Mouse (Mus musculus) layer of hippocampus, adult 9-10 months (tissue): Measurements from ENCODE around the gene Rai2.

Experiments
- DNase-seq: peaks from one replicate; pipeline ENCODE4 v3.0.0; 2022; ENCODE audit warnings: low spot score

Gene Rai2

DNA sequence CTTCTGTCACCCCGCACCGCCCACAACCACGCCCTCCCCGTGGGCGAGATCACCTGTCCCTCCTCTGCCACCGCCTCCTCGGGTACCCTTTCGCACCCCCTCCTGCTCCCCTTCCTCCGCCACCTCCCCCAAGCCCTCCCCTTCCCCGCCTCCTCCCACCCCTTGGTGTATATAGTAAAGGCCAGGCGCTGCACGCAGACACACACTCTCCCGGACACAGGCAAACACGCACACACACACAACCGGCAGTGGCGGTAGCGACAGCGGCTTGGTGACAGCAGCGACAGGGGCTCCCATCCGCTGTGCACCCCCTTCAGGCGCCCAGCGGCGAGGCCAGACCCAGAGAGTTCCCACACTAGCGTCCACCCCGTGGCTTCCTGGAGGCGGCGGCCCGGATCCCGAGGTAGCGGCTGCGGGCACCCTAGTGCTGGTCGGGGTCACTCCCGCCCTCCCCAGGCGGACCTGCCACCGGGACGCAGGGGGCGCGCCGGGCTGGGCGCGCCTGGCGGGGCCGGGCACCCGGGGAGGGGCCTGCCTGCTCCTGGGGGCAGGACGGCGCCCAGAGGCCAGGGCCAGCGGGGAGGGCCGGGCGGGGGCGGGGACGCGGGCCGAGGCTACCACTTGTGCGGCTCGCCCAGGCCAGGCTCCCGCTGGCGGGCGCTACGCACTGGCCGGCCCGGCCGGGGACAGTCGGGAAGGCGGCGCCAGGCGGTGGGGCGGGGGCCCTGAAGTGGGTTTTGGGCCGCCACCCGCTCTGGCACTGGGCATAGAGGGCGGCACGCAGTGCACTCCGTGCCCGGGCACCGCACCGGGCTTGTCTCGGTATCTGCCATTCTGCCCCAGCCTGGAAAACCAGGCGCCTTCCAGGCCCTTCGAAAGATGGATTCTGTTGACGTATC lies at the start of gene Rai2:
Gene Rai2 (plus strand): TSS at position 205 of the 899 bp plus-strand sequence.
- DNase-seq: no peak

DNA sequence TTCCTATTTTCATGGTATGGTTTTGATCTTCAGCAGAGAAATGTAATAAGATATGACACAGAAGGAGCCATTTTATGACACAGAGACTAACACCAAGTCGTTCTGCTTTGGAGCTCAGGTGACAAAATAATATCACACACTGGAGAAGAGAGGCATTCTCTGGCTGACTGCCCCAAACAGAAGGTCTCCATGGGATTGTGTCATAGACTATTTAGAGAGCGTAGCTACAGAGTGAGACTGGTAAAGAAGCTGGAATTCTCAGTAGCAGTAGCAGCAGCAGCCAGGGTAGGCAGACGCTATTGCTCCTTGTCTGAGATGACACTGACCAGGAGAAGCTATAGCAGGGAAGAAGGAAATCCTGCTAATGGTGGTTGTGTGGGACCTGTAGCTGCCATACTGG lies 27.5 kb upstream of the Rai2 start:
- DNase-seq: no peak

DNA sequence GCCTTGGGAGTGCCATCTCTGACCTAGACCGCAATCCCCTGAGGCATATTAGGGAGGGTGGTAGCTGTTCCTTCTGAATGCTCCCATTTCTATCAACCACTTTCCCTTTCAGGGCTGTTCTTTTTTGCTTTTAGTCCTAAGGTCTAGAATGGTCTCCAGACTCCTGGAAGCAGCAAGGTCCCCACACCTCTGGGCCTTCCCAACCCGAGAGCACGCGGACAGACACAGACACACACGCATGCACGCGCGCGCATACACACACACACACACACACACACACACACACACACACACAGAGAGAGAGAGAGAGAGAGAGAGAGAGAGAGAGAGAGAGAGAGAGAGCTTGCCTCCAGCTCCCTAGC lies 385 bp upstream of the Rai2 start:
- DNase-seq: no peak

DNA sequence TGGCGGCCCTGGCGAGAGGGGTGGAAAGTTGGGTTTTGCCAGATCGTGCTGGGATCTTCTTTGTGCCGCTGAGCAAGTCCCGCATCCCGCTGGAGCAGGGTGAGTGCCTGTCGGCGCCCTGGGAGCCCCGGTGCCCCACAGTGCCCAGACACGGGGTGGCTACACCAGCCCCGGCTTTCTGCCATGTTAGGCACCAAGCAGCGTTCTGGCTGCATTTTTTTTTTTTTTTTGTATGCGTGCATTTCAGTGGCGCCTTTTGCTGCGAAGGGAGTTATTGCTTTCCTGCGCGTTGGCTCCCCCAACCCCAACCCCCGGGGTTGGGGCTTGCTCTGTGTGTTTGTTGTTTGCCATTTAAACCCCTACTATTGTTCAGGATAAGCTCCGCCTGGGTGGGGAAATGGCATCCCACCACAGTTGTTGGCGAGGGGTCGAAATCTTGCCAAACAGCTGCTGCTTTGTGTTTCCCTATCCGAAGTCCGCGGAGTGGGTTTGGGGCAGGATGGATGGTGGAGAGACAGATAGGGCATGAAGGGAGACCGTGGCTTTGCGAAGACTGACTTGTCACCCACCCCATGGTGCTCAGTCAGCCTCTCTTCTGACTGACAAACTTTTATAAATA lies 1.0 kb downstream of the Rai2 start:
- no peak for DNase-seq

DNA sequence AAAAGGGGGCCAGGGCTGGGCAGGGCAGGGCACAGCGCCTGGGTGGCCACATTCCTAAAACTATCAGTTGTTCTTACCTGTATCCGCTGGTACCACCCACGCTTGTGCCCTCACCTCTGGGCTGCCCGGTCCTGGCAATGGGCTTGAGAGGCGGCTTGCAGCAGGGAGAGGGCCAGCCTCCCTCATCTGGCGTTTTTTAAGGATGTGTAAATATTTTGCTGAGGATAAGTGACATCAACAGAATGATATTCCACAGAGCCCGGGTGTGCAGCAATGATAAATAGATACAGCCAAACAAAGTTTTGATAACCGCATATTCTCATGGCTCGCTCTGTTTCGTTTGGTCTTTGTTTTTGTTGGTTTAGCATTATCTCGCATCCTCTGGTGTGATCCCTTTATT lies 1.7 kb downstream of the Rai2 start:
- DNase-seq: no peak

DNA sequence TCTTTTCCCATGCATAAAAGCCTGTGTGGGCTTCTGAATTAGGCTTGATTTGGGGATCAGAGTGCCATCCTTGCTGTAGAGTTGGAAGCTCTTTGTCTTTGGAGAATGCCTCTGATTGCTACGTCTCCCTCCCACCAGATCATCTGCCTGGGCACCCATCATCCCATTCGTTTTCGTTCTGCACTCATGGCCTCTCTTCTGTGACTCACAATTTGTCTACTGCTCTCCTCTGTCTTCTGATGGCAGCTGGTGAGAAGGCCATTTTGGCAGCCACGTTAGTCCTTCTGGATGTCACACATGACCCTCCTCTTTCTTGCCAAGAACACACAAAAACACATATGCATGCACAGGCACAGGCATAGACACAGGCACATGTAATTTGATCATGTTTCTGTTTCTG lies 4.2 kb downstream of the Rai2 start:
- no peak for DNase-seq

DNA sequence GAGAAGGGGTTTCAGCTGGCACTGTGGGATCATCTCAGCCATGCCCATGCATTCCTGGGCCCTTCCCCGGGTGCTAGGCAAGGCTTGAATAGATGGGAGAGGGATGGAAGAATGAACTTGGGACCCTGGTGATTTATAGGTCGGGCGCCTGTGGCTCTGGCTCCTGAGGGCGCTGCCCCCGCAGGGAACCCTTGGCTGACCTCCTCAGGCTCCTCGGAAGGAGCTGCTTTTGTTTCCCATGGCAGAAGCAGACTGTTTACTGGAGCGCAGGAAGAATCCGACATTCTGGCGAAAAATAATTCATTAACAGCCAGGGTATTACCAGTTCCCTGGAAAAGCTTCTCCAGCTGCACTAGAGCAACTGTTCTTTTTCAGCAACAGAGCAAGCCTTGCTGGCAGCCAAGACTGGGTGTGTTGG lies 6.5 kb downstream of the Rai2 start:
- DNase-seq: no peak

DNA sequence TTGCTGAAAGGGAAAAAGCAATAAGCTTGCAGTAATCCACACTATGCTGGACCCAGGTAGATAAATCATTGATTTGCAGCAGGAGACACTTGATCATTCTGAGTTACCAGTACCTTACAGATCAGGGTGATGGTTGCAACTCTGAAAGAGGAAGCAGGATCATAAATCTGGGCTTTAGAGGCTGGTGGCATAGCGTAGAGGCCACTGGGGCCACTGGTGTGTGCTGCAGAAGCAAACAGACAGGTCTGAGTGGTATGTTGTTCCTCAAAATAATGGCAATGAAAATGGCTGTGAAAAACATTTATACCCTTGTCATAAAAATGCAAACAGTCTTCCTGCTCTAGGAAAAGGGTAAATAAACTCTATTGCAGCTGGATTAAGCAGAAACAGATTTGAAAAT lies 9.4 kb downstream of the Rai2 start:
- no peak for DNase-seq

DNA sequence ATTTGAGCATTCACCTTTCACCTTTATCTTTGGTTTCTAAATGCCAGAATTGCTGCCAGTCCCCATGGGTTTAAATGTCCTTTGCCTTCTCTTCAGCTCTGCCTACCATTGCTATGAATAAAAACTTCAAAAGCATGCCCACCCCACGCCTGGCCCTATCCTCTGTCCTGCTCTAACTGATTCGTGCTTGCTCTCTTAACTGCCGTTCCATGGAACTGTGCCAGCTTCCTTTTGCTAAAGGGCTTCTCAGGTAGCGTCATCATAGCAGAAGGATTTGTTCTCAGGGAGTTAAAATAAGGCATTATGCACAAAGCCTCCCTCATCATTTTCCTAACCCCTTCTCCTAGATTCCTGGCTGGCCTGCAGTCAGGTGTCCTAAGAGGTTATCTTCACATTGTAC lies 11.6 kb downstream of the Rai2 start:
- no peak for DNase-seq

DNA sequence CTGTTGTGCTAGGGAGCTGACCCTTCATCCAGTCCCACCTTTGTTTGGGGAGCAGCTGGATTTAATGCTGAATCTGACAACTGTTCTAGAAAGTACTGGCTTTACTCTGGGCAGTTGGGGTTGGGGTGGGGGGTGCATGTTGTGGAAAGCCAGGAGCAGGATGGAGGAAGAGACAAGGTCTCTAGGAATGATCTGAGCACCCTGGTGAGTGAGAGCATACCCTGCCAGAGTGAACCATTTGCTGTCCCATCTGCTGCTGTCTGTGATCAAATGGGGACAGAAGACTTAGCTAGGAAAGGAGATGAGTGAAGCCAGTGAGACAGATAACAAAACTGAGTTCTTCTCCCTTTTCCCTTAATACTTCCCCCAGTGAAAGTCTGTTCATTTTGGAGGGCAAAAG lies 13.2 kb downstream of the Rai2 start:
- no peak for DNase-seq

DNA sequence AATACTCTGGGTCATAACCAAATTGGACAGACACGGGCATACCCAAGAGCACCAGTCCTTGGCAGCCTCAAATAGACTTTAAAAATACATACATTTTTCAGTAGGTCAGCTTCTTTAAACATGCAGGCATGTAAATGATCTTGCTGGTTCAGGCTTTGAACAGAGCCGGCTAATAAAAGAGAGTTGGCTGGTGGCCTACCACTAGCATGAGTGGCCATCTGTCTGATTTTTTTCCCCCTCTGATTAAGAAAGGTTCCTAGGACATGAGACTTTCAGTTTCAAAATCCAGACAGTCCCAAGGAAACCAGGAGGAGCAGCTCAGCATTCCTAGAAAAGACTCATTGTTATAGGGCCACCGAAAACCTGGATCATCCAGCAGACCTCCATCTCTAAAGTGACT lies 15.0 kb downstream of the Rai2 start:
- DNase-seq: no peak

DNA sequence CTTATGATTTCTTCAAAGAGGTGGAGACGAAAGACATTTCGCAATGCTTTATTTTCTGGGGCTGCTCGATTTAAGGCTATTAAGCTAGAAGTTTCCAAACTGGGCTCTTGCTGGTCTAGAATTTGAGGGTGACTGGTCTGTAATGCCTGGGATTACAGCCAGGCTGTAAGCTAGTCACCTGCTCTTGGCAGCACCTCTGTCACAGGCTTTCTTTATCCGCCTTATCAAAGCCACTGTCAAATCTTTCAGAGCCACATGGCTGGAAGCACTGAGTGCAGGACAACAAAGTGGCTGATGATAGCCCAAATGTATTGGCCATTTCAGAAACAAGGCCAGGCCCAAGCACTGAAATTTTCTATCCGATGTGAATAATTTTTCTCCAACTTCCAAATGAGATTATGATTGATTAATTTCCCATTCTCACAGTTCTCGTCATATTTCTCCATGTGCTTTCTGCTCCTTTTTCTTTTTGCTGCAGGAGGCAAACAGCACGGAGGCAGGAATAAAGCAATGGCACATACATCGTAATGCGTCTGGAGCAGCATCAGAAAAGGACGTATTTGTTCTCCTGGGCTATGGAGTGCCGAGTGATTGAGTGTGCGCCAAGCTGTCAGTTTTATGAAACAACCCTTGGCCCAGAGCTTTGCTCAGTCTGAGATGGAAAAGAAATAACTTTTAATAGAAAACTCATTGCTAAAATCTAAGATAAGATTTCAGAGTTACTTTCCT lies 16.9 kb downstream of the Rai2 start:
- no peak for DNase-seq

DNA sequence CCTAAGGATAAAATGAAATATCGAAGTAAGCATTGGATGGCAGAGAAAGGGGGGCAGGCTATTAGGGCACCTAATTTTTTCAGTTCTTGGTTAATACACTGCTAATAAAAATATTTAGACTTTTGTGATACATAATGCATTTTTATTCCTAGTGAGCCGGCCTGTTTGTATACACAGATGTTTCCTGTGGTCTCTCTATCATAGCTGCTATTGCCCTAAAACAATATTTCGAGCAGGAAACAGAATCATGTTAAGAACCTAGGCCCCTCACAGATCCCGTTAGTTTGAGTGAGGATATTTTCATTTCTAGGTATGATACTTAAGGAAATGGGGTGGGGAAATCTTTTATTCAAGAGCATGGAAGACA lies 17.4 kb downstream of the Rai2 start:
- DNase-seq: no peak

DNA sequence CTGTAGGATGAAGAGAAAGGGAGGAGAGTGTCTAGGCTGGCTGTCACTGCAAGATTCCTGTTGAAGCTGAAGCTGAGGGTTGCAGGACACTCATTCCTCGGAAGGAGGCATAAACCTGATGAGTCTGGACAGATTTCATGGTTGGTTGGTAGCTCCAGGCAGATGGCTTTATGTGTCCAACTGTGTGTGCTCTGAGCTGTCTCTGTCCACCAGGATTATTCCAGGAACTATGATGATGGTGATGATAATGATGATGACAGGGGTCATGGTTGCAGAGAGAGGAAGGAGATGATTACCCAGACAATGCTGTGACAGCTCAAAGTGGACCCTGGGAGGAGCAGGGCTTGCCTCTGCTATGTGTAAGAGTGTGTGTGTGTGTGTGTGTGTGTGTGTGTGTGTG lies 22.5 kb downstream of the Rai2 start:
- no peak for DNase-seq

DNA sequence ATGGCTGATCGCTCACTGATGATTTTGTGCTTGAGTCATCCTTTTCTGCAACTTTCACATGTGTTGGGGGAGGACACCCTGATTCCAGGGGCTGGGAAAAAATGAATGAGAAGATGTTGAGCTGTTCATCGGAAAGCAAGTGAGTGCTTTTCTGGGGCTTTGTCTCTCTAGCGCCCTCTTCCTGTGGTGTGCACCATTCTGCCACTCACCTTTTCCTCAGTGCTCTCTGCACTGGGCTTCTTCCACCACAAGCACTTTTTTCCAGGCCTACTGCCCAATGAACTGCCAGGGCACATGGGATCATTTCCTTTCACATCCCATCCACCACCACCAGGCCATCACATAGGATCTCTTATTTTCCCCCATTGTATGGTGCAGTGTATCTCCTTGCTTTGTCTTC lies 26.2 kb downstream of the Rai2 start:
- DNase-seq: no peak

DNA sequence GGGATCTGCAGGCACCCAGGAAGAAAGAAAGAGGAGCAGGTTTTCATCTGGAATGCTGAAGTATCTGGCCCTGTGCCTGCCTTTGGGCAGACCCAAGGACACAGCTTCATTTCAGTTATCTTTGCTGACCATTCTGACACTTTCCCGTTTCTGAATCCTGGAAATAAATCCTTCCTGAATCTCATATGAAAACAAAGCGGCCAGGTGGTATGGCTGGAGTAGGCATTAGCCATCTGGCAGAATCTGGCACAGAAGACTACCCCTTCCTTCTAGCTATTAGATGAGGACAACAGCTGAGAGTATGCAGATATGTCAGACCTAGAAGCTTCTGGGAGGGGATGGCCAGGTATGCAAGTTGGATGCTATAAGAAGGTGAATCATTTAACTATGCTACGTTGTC lies 28.4 kb downstream of the Rai2 start:
- no peak for DNase-seq

DNA sequence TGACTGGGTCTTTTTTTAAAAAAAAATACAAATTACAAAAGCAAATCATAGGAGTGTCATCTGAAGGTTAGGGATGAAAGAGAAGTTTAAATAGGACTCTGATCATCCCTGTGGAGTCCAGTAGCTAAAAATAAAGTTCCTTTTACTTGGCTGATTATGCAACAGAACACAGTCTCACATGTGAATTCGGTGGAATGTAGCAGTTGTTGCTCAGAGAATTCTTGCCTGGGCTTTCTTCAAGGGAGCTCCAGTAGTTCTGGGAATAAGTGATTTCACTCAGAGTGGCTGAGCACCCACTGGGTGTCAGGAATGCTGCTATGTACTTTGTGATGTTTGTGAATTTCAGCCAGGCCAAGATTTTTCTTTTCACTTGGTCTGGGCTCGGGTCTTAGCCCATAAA lies 30.5 kb downstream of the Rai2 start:
- no peak for DNase-seq

DNA sequence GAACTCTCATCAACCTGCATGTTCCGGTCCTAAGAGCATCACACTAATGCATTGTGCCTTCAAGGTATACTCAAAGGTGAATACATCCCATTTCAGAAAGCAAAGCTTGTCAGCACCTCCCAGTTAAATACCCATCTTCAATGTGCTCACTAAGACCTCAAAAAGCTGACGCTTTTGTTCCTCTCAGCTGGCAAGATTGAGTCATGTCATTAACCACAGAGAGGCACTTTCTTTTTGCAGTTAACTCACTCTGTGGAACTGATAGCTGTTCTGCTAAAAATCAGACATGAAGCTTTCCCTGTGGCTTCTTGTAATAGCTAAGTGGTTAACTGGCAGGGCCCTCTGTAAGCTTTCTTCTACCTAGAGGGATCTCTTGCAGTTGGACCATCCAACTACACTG lies 36.6 kb downstream of the Rai2 start:
- DNase-seq: no peak

DNA sequence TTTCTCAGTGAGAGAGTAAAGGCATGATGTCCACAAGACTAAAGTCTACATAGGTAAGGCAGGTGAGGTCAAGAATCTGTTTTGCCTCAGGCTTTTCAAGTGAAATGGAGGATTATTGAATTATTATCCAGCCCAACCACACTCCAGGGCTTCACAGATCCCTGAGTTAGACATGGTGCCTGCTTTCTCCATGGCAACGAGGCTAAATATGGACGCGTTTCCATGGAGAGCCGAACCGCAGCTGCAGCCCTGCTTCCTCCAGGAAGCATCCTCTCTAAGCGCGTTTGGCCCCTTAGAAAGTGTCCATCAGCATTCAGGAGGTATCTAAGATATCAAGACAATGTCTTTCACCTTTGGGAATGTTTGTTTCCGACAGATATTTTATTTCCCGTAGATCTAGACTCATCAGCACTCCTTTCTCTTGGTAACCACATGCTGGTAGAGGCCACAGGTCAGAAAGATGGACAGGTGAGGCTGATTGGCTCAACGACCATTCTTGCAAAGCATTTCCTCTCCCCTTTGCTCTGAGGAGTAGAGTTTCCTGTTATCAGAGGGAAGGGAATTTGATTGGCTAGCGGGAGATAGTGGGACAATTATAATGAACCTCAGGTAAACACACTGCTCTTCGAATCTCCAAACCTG lies 59.6 kb downstream of the Rai2 start:
- no peak for DNase-seq

DNA sequence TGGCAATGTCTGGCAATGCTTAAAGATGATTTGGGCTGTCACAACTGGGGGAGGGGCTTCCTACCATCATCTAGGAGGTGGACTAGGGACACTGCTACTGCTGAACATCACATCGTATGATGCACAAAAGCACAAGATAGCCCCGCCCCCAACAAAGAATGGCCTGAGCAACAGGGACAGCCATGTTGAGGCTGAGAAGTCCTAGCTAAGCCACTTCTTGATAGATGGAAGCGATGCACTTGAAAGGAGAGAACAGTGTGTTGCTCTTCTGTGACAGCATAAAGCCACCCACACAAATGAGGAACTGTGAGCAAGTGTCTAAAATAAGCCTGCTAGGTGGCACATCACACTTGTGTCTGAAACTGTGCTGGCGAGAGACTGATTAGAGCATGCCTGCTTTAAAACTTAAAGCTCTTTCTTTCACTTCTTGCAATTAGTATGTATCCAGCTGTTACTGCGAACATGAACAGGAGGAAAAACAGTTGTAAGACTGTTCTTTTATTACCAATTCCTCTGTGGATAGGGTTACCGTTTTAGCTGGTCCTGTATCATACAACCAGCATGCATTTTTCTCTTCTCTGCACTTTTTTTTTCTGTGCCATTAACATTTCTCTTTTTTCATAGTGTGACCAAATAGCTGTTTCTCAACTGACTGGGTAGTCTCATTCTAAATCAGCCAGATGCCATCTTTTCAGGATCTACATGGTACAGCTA lies 63.6 kb downstream of the Rai2 start:
- DNase-seq: no peak

DNA sequence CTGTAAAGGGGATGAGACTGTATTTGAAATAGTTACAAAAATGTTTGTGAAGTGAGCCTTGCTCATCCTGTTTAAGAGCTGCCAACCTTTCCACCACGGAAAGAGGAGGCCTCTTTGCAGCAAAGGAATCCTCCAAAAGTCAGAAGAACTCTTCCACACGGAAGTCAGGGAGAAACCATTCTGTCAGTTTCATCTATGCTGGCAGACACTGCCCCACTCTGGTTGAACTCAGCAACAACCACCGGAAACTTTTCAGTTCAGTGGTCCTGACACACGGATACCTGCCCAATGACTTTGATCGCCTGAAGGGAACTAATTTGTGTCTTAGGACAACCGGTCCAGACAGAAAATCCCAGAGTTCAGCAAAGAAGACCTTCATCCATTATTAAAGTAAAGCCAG lies 73.3 kb downstream of the Rai2 start:
- DNase-seq: no peak

DNA sequence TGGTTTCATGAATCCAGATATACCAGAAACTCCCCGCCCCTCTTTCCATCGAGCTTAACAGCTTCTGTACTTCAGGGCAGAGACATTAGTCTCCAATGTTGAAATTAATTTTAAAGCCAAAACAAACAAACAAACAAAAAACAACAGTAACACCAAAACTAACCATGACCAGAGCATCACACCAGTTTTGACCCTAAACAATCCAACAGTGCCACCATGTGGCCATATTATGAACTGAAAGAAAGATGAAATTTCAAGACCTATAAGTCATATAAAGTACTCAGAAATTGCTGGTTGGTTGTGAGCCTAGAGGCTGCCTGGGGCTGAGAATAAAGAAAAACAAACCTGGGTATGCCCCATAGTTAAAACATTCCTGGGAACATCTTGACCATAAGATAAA lies 109.3 kb downstream of the Rai2 start:
- peak; percentile 40 for DNase-seq
